Mouse (Mus musculus): ENCODE measurements around the gene Ppara. TPM values are rescaled to one million over a fixed set of nuclear protein-coding genes. Genes with fewer than 3 reads are reported as not detected.

Ppara gene
- polyA plus RNA-seq, 1 experiment from 2014 or later, result 1.0 TPM

GRCm38 (mm10) chr15:85748466-85748865, 13.7 kb downstream of the Ppara start:
- H3K27me3 ChIP-seq, result peaks cover 4% of the 10 kb centered on the region; the same call in 1 of the 2 replicates
- H3K4me3 ChIP-seq, result no peak overlapping the region
- H3K9ac ChIP-seq, result no peak overlapping the region
- WGBS, result 84% methylated on average over 3 of the region's 3 CpGs
- H3K27ac ChIP-seq (replicated peaks), result no peak overlapping the region
- peaks cover 11% of the 10 kb centered on the region for H3K9me3 ChIP-seq
- H3K36me3 ChIP-seq, result no peaks in the 10 kb centered on the region
- H3K4me1 ChIP-seq (replicated peaks), result no peaks in the 10 kb centered on the region
- no peak for ATAC-seq (ENCODE audit: low read depth)
- H3K4me2 ChIP-seq, result no peak overlapping the region

- Histone ChIP-seq H3K4me2 (no peak overlapping the region), H3K4me3 (no peak overlapping the region), H3K9ac (no peak overlapping the region), H3K27me3 (no peaks in the 10 kb centered on the region), H3K9me3 (peaks cover 11% of the 10 kb centered on the region), H3K27ac (replicated peaks) (no peak overlapping the region), H3K36me3 (no peaks in the 10 kb centered on the region), H3K4me1 (replicated peaks) (no peaks in the 10 kb centered on the region)
- no peak for ATAC-seq (ENCODE audit: low read depth)
- 96% methylated on average over 9 of the region's 9 CpGs for WGBS
Measured at GRCm38 (mm10) chr15:85749141-85749540, 14.4 kb downstream of the Ppara start.

GRCm38 (mm10) chr15:85750115-85750514, 15.3 kb downstream of the Ppara start:
- no peak for ATAC-seq (ENCODE audit: low read depth)

GRCm38 (mm10) chr15:85752655-85753054, 17.9 kb downstream of the Ppara start:
- no peak for ATAC-seq (ENCODE audit: low read depth)
- H3K4me2 ChIP-seq, result no peak overlapping the region
- no peak overlapping the region for H3K27ac ChIP-seq (replicated peaks)
- no peaks in the 10 kb centered on the region for H3K36me3 ChIP-seq
- no peak overlapping the region for H3K4me3 ChIP-seq
- WGBS, result 74% methylated on average over 2 of the region's 2 CpGs
- H3K9ac ChIP-seq, result no peak overlapping the region
- peaks cover 11% of the 10 kb centered on the region for H3K9me3 ChIP-seq
- 0 out of 2 replicates have a peak, but pooled peaks cover 3% of the 10 kb centered on the region for H3K27me3 ChIP-seq
- H3K4me1 ChIP-seq (replicated peaks), result no peaks in the 10 kb centered on the region

More at GRCm38 (mm10) chr15:85750115-85750514, 15.3 kb downstream of the Ppara start:
- WGBS, result 93% methylated on average over 5 of the region's 5 CpGs
- no peaks in the 10 kb centered on the region for H3K36me3 ChIP-seq
- 0 out of 2 replicates have a peak, but pooled peaks cover 3% of the 10 kb centered on the region for H3K27me3 ChIP-seq
- H3K4me1 ChIP-seq (replicated peaks), result no peaks in the 10 kb centered on the region
- no peak overlapping the region for H3K4me3 ChIP-seq
- no peak overlapping the region for H3K27ac ChIP-seq (replicated peaks)
- H3K4me2 ChIP-seq, result no peak overlapping the region
- H3K9me3 ChIP-seq, result peaks cover 11% of the 10 kb centered on the region
- H3K9ac ChIP-seq, result no peak overlapping the region

GRCm38 (mm10) chr15:85754033-85754650, 19.4 kb downstream of the Ppara start:
- 93% methylated on average over 1 of the region's 1 CpGs for WGBS
- H3K9me3 ChIP-seq, result peaks cover 16% of the 10 kb centered on the region
- H3K27ac ChIP-seq (replicated peaks), result no peak overlapping the region
- H3K9ac ChIP-seq, result no peak overlapping the region
- no peaks in the 10 kb centered on the region for H3K36me3 ChIP-seq
- ATAC-seq (ENCODE audit: low read depth), result no peak
- H3K4me1 ChIP-seq (replicated peaks), result no peaks in the 10 kb centered on the region
- no peak overlapping the region for H3K4me2 ChIP-seq
- 0 out of 2 replicates have a peak, but pooled peaks cover 3% of the 10 kb centered on the region for H3K27me3 ChIP-seq
- no peak overlapping the region for H3K4me3 ChIP-seq

GRCm38 (mm10) chr15:85755214-85755613, 20.4 kb downstream of the Ppara start:
- no peak overlapping the region for H3K9ac ChIP-seq
- H3K27me3 ChIP-seq, result 0 out of 2 replicates have a peak, but pooled peaks cover 3% of the 10 kb centered on the region
- H3K27ac ChIP-seq (replicated peaks), result no peak overlapping the region
- H3K9me3 ChIP-seq, result peaks cover 16% of the 10 kb centered on the region
- ATAC-seq (ENCODE audit: low read depth), result no peak
- WGBS, result 81% methylated on average over 6 of the region's 6 CpGs
- no peaks in the 10 kb centered on the region for H3K4me1 ChIP-seq (replicated peaks)
- H3K36me3 ChIP-seq, result no peaks in the 10 kb centered on the region
- no peak overlapping the region for H3K4me3 ChIP-seq
- no peak overlapping the region for H3K4me2 ChIP-seq

GRCm38 (mm10) chr15:85756611-85757010, 21.8 kb downstream of the Ppara start:
- no peak for ATAC-seq (ENCODE audit: low read depth)

GRCm38 (mm10) chr15:85757768-85758167, 23.0 kb downstream of the Ppara start:
- no peak overlapping the region for H3K27ac ChIP-seq (replicated peaks)
- no peak for ATAC-seq (ENCODE audit: low read depth)
- peaks cover 6% of the 10 kb centered on the region; the same call in 1 of the 2 replicates for H3K9me3 ChIP-seq
- WGBS, result 92% methylated on average over 3 of the region's 3 CpGs
- no peak overlapping the region for H3K4me2 ChIP-seq
- H3K4me1 ChIP-seq (replicated peaks), result no peaks in the 10 kb centered on the region
- 0 out of 2 replicates have a peak, but pooled peaks cover 3% of the 10 kb centered on the region for H3K27me3 ChIP-seq
- no peak overlapping the region for H3K9ac ChIP-seq
- no peaks in the 10 kb centered on the region for H3K36me3 ChIP-seq
- no peak overlapping the region for H3K4me3 ChIP-seq

More at GRCm38 (mm10) chr15:85756611-85757010, 21.8 kb downstream of the Ppara start:
- Histone ChIP-seq H3K27ac (replicated peaks) (no peak overlapping the region), H3K4me1 (replicated peaks) (no peaks in the 10 kb centered on the region), H3K4me3 (no peak overlapping the region), H3K9me3 (peaks cover 13% of the 10 kb centered on the region), H3K36me3 (no peaks in the 10 kb centered on the region), H3K4me2 (no peak overlapping the region), H3K27me3 (0 out of 2 replicates have a peak, but pooled peaks cover 3% of the 10 kb centered on the region), H3K9ac (no peak overlapping the region)
- 90% methylated on average over 7 of the region's 7 CpGs for WGBS

- Histone ChIP-seq H3K36me3 (no peaks in the 10 kb centered on the region), H3K4me3 (no peak overlapping the region), H3K4me2 (no peak overlapping the region), H3K27ac (replicated peaks) (no peak overlapping the region), H3K9ac (no peak overlapping the region), H3K9me3 (peaks cover 4% of the 10 kb centered on the region; the same call in 1 of the 2 replicates), H3K4me1 (replicated peaks) (no peaks in the 10 kb centered on the region), H3K27me3 (no peaks in the 10 kb centered on the region)
- 79% methylated on average over 4 of the region's 4 CpGs for WGBS
- no peak for ATAC-seq (ENCODE audit: low read depth)
Measured at GRCm38 (mm10) chr15:85762761-85763160, 28.0 kb downstream of the Ppara start.

- no peak overlapping the region for H3K27ac ChIP-seq (replicated peaks)
- no peaks in the 10 kb centered on the region for H3K4me1 ChIP-seq (replicated peaks)
- no peaks in the 10 kb centered on the region for H3K9me3 ChIP-seq
- 49% methylated on average over 3 of the region's 3 CpGs for WGBS
- ATAC-seq (ENCODE audit: low read depth), result no peak
- no peak overlapping the region for H3K4me2 ChIP-seq
- H3K4me3 ChIP-seq, result no peak overlapping the region
- no peak overlapping the region for H3K9ac ChIP-seq
- no peaks in the 10 kb centered on the region for H3K27me3 ChIP-seq
- H3K36me3 ChIP-seq, result no peaks in the 10 kb centered on the region
Measured at GRCm38 (mm10) chr15:85765022-85765421, 30.2 kb downstream of the Ppara start.

GRCm38 (mm10) chr15:85766677-85767076, 31.9 kb downstream of the Ppara start:
- H3K9ac ChIP-seq, result no peak overlapping the region
- no peak overlapping the region for H3K27ac ChIP-seq (replicated peaks)
- no peak for ATAC-seq (ENCODE audit: low read depth)
- no peaks in the 10 kb centered on the region for H3K9me3 ChIP-seq
- no peak overlapping the region for H3K4me3 ChIP-seq
- H3K4me2 ChIP-seq, result no peak overlapping the region
- H3K4me1 ChIP-seq (replicated peaks), result no peaks in the 10 kb centered on the region
- H3K36me3 ChIP-seq, result no peaks in the 10 kb centered on the region
- 86% methylated on average over 5 of the region's 5 CpGs for WGBS
- H3K27me3 ChIP-seq, result no peaks in the 10 kb centered on the region

- Histone ChIP-seq H3K4me2 (no peak overlapping the region), H3K27me3 (no peaks in the 10 kb centered on the region), H3K9me3 (no peaks in the 10 kb centered on the region), H3K4me1 (replicated peaks) (no peaks in the 10 kb centered on the region), H3K36me3 (no peaks in the 10 kb centered on the region), H3K4me3 (no peak overlapping the region), H3K27ac (replicated peaks) (no peak overlapping the region), H3K9ac (no peak overlapping the region)
- ATAC-seq (ENCODE audit: low read depth), result no peak
- 93% methylated on average over 8 of the region's 8 CpGs for WGBS
Measured at GRCm38 (mm10) chr15:85768991-85769390, 34.2 kb downstream of the Ppara start.
